Mouse (Mus musculus) erythroblast, embryonic 14.5 days (primary cell): ENCODE results near the gene Lhfpl3.

Experiments used
- GATA1 ChIP-seq: IDR thresholded peaks from 2 replicates; pipeline ENCODE4 v1.6.1; 2012; ENCODE audit warnings: low read length, inconsistent platforms, mixed read lengths
- TAL1 ChIP-seq: IDR thresholded peaks from 3 replicates; pipeline ENCODE4 v1.6.1; 2012; ENCODE audit warnings: low read length, inconsistent platforms, mixed read lengths

DNA sequence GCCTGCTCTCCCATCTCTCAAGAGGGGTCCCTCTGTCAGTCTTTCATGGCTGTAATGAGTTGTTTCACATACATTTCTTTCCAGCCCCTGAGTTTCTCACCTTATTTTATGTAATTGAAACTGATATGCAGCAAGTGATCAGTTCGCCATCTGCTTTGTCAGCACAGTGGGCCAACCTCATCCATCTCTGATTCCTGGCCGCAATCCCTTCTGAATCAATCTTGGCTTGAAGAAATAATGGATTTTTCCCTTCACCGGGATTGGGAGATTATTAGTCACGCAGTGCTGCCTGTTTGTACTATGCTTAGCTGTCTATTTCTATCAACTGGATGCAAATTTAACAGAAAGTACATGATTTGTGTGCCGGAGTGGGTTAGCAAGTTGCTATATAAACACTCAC is 297.0 kb downstream of the Lhfpl3 start:
- TF ChIP-seq GATA1 (no peak), TAL1 (no peak)
